Mouse (Mus musculus) right cerebral cortex, postnatal 36 days (tissue): ENCODE measurements at regions not wholly inside any gene's neighbourhood (a gene's known extent, or its start where the extent isn't known, plus 50 kb on each side); places are given as distances from the start of the nearest gene placed in this dataset.

Experiments used
- DNase-seq, 2 experiments: peaks; one replicate each; pipeline ENCODE4 v3.0.0; 2022; ENCODE audit warnings: low spot score in 2 of 2, mixed read lengths in 1 of 2

GRCm38 (mm10) chr13:88144591-88144990 lies 676.7 kb upstream of the Edil3 start:
- DNase-seq = no peak

GRCm38 (mm10) chr13:88186579-88186978 lies 634.7 kb upstream of the Edil3 start:
- peak in 1 of 2 experiments; percentile 50 for DNase-seq

- DNase-seq = no peak
These were observed 619.5 kb upstream of the Edil3 start for GRCm38 (mm10) chr13:88201717-88202323.

DNA sequence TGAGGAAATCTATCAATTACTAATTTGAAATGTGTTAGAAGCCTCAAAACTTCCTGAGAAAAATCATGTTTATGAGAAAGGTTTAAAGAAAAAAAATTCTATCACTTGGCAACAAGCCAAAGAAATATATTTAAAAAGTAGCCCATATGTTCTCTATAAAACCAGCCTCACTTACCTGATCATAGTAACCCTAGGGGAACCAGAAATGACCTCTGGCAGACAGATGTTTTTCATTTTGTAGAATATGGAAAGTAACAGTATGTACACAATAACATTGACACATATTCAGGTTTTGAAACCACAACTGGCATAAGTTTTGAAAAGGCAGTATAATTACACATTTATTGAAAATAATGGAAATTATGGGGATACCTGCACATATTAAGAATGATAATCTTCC lies 580.8 kb upstream of the Edil3 start:
- no peak for DNase-seq
